Mouse (Mus musculus) CH12F3 (cell line): ENCODE measurements around the gene Hist1h4k.
"Not testable (repeated sequence)": the region's sequence is repeated elsewhere in the genome, so short reads cannot be mapped to it uniquely, and the experiment has no call there.

ENCODE experiments used
- in situ Hi-C: fragments of 300-500 bp; cut with MboI; formaldehyde crosslinking; loops from 2 replicates; pipeline ENCODE4 v1.14.3; 2020; ENCODE audit warnings: low sequenced_read_pairs

The Hist1h4k gene

DNA sequence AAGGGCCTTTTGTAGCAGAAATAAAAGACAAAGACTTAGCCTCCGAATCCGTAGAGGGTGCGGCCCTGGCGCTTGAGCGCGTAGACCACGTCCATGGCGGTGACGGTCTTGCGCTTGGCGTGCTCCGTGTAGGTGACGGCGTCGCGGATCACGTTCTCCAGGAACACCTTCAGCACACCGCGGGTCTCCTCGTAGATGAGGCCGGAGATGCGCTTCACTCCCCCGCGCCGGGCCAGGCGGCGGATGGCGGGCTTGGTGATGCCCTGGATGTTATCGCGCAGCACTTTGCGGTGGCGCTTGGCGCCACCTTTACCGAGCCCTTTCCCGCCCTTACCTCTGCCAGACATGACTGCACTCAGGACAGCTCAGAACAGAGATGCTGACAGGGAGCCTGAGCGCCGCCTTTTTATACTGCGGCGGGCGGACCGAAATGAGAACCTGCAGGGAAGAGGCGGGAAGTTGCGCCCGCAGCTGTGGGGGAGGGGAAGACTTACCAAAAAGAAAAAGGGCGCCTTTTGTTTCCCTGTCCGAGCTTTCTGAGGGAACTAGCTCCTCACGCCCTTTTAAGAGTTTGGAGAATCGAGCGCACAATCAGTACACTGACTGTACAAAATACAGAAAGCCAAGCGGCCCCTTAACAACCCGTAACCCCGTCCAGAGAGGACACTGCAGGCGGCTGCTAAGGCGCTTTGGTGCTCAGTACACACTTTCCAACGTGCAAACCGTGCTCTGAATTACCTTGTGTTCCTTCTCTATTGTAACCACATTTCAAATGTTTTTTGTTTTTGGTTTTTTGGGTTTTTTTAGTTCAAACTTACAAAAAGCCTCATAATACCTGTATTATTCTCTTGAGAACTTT lies at the start of gene Hist1h4k:
Gene Hist1h4k, minus strand, starts transcription at position 347 of the 859 bp plus-strand sequence.
- in situ Hi-C loops, result not testable (repeated sequence)

GRCm38 (mm10) chr13:21797163-21797562 lies 46.9 kb upstream of the Hist1h4k start:
- in situ Hi-C loops, result loop anchor here (25.0 kb wide), 1 partner anchor 1765 kb away; the partner anchor contains the start of genes Hist1h1d, Hist1h2ad, Hist1h2ae and Hist1h2bf

DNA sequence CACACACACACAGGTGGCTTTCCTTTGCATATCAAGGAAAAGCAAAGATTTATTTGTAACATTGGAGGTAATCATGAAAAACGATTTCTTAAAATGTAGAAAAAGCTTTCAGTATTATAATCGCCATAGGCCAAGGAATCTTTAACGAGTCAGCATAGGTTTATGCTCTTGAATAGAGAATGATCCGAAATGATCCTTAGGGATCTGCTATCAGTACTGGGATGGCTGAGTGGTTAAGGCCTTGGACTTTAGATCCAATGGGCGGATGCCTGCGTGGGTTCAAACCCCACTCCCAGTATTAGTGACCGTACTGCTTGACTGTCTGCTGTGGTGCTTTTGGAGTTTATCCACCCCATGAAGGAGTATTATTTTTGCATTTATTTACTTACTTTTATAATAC lies 45.3 kb upstream of the Hist1h4k start:
- in situ Hi-C loops, result loop anchor here (25.0 kb wide), 1 partner anchor 1767 kb away; the partner anchor contains the start of genes Hist1h1d, Hist1h2ad, Hist1h2ae and Hist1h2bf

DNA sequence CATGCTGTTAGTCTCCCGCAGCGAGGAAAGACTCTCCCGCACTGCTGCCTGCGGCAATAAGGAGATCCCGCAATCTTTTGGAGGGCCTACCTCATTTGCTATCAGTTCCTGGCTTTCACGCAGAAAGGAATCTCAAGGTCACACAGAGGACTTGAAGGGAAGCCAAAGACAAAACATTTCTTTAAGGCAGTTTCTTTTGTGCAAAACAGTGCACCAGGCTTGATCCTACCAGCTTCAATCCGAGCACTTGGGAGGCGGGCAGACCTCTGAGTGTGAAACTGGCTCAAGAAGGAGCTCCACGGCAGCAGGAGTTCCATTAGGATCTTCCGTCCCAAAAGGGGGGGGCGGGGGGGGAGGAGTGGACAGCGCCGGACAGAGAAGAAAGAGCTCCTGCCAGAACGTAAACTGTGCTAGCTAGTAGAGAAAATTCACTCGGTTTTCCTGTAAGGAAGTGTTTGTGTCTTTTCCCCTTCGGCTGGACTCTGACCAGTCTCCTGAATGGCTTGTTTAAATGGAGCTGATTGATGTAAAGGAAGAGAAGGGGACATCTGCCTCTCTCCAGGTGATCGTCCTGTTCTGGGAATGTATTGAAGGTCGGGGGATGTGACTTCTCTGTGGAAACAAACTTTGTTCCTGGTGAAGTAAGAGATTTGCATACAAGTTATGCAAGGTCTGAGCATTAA lies 40.4 kb upstream of the Hist1h4k start:
- in situ Hi-C loops, result loop anchor here (25.0 kb wide), 1 partner anchor 1772 kb away; the partner anchor contains the start of genes Hist1h1d, Hist1h2ad, Hist1h2ae and Hist1h2bf

DNA sequence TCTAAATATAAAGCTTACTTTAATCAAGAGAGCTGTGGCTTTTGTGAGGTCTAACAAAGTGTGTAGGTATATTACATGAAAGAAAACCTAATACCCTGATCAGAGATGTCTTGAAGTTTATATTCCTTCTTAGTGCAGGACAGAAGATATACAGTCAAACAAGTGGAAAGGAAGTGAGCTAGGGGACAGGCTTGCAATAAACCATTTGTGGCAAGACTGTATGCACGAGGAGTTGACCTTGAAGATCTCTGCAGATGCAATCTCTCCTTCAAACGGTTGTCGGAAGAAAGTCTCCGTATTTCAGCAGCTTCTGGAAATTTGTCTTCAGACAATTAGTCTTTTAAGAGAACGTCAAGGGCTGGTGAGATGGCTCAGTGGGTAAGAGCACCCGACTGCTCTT lies 39.6 kb upstream of the Hist1h4k start:
- in situ Hi-C loops, result loop anchor here (25.0 kb wide), 1 partner anchor 1772 kb away; the partner anchor contains the start of genes Hist1h1d, Hist1h2ad, Hist1h2ae and Hist1h2bf

DNA sequence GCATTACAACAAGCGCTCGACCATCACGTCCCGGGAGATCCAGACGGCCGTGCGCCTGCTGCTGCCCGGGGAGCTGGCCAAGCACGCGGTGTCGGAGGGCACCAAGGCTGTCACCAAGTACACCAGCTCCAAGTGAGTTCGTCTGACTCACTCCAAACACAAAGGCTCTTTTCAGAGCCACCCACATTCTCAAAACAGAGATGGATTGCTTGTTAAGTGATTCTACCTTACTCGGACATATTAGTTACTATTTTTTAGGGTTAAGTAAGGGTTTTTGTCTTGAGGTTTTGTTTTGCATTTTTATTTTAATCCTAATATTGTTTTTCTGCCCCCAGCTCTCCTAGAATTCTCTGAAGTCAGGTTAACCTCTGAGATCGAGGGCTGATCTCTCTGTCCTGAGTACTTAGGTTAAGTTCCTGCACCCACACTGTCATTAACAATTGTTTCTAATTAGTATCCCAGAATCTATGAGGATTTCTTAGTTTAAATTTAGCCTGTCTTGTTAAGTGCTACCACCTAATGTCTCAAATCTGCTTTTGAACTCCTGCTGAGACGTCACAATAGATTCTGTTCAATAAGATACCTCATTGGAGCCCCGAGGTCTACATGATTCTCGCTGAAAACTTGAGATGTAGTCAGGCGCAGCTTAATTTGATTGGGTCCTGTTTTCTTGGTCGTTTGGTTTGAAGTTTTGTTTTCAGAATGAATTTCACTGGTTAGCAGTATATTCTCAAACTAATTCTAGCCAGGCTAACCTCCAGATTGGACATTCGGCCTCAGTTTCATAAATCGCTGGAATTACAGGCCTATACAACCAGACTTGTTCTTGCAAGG lies 37.7 kb upstream of the Hist1h4k start:
- in situ Hi-C loops, result loop anchor here (25.0 kb wide), 1 partner anchor 1774 kb away; the partner anchor contains the start of genes Hist1h1d, Hist1h2ad, Hist1h2ae and Hist1h2bf

DNA sequence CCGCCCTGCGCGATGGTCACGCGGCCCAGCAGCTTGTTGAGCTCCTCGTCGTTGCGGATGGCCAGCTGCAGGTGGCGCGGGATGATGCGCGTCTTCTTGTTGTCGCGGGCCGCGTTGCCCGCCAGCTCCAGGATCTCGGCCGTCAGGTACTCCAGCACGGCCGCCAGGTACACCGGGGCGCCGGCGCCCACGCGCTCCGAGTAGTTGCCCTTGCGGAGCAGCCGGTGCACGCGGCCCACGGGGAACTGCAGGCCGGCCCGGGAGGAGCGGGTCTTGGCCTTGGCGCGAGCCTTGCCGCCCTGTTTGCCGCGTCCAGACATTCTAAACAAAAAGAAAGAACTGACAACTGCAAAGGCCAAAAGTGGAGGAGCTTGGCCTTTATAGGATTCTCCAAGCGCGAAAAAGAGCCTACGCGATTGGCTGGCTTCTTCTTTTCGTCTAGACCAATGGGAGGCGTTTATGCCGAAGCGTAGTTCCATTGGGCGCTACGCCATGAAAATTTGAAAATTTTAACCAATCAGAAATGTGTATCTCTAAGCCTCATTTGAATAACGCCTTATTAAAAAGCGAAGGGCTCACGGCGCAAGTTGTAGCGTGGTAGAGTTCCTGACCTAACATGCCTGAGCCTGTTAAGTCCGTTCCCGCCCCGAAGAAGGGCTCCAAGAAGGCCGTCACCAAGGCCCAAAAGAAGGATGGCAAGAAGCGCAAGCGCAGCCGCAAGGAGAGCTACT lies 36.8 kb upstream of the Hist1h4k start, which contains the start of the genes Hist1h2an and Hist1h2bp:
Gene Hist1h2an, minus strand, starts transcription at position 320 of the 731 bp plus-strand sequence.
Gene Hist1h2bp, plus strand, starts transcription at position 563 of the 731 bp plus-strand sequence.
- in situ Hi-C loops, result loop anchor here (25.0 kb wide), 1 partner anchor 1775 kb away; the partner anchor contains the start of genes Hist1h1d, Hist1h2ad, Hist1h2ae and Hist1h2bf

- in situ Hi-C loops, result loop anchor here (25.0 kb wide), 1 partner anchor 1776 kb away; the partner anchor contains the start of genes Hist1h1d, Hist1h2ad, Hist1h2ae and Hist1h2bf
Observed at GRCm38 (mm10) chr13:21786189-21786898, 36.0 kb upstream of the Hist1h4k start.

DNA sequence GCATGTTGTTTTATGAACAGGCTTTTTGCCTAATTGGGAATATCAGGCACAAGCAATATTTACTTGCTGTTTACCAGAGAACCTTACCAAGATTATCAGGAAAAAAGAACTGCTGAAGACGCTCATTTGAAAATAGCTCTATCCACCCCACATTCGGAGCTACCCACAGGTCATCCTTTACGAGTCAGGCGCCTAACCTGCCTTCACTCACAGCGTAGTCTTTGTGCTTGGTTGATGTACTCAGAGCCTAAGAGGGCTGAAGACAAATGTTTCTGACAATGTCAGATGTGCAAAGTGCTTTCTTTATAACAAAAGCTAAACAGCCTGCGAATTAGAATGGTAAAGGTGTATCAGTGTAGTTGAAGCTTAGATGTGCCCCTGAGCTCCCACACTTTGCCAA lies 34.0 kb upstream of the Hist1h4k start:
- in situ Hi-C loops, result loop anchor here (25.0 kb wide), 1 partner anchor 1778 kb away; the partner anchor contains the start of genes Hist1h1d, Hist1h2ad, Hist1h2ae and Hist1h2bf

DNA sequence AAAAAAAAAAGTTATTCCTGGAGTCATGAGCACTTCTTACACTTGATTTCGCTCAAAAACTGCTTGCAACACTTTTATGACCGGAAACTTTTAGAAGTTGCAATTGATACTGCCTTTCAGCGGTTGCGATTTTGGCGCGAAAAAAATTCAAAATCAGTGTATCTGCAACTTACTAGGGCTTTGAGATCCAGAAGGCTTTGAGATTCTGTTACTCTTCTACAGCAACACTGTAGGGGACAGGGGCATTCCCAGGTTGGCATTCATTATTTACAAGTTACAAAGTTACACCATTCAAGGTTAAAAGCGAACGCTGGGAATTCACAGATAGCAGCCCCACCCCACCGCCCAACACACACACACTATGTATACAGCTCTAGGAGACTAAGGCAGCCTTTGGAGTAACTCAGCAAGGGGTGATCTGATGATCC lies 33.4 kb upstream of the Hist1h4k start:
- in situ Hi-C loops, result loop anchor here (25.0 kb wide), 1 partner anchor 1779 kb away; the partner anchor contains the start of genes Hist1h1d, Hist1h2ad, Hist1h2ae and Hist1h2bf

DNA sequence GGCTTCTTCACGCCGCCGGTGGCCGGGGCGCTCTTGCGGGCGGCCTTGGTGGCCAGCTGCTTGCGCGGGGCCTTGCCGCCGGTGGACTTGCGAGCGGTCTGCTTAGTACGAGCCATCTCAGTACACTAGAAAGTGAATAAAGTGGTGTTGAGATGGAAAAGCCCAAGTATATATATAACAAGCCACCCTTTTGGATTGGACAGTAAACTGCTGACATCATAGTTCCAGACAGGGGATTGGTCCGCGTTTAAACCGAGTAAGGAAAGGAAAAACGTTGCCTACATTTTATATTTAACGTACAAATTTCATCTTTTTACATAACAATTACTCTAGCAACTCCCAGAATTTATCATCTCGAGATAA lies 32.9 kb upstream of the Hist1h4k start, which contains the start of gene Hist1h3i:
Gene Hist1h3i, minus strand, starts transcription at position 116 of the 363 bp plus-strand sequence.
- in situ Hi-C loops, result loop anchor here (25.0 kb wide), 1 partner anchor 1779 kb away; the partner anchor contains the start of genes Hist1h1d, Hist1h2ad, Hist1h2ae and Hist1h2bf

DNA sequence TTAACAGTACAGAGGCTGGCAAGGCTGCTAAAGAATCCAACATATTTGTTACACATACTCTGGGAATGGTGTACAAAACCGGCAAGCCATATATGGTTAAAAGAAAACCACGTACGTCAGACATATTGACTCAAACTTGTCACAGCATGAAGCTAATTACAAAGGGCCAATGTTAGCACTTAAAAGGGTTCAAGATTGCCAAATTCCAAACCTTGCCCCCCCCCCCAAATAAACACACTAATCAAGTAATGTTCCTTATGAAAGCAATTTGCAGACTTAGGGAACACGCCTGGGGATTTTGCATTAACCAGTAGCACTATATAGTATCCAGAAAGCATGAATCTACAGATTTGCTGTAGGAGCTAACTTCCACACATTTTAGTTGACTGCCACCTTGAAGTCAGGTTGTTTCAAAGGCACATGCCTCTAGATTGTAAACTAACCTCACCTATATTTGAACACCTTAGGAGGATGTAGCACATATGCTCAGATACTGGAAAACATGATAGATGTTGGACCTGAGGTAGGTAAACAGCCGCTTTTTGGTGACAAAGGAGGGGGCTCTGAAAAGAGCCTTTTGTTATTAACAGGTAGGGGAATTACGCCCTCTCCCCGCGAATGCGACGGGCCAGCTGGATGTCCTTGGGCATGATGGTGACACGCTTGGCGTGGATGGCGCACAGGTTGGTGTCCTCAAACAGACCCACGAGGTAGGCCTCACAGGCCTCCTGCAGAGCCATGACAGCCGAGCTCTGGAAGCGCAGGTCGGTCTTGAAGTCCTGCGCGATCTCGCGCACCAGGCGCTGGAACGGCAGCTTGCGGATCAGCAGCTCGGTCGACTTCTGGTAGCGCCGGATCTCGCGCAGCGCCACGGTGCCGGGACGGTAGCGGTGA lies 32.3 kb upstream of the Hist1h4k start:
- in situ Hi-C loops, result loop anchor here (25.0 kb wide), 1 partner anchor 1780 kb away; the partner anchor contains the start of genes Hist1h1d, Hist1h2ad, Hist1h2ae and Hist1h2bf

DNA sequence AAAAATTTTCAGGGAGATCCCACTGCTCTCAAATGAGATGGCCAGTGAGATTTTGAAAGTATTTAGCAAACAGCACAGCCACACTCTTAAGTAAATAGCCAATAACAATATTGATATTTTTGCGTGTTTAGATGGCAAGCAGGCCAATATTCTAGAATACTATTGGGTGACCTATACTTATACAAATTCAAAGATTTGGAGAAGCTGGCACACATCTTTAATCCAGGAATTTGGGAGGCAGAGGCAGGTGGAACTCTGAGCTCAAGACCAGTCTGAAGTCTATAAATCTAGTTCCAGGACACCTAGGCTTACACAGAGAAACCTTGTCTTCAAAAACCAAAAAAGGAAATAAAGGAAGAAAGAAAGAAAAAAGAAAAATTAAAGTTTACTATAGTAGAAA lies 31.3 kb upstream of the Hist1h4k start:
- in situ Hi-C loops, result loop anchor here (25.0 kb wide), 1 partner anchor 1781 kb away; the partner anchor contains the start of genes Hist1h1d, Hist1h2ad, Hist1h2ae and Hist1h2bf

DNA sequence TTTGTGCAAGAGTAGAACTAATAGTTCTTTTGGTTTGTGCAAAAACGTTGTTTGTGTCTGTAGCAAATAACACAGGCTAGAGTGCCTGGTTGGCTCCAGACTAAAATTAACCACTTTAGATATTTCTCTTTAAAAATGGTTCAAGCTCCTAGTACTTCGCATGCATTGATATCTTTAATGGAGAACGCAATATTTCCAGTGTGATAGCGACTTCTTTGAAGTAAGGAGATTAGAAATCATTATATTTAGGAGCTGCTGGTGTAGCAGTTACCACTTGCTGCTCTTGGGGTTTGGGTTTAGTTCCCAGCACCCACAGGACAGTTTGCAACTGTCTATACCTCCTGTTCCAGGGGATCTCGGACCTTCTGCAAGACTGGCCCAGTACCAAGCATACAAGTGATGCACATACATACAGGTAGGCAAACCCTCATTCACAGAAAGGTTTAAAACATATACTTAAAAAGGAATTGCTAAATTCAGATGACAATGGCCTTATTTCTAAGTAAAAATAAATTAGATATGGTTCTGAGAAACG lies 30.8 kb upstream of the Hist1h4k start:
- in situ Hi-C loops, result loop anchor here (25.0 kb wide), 1 partner anchor 1781 kb away; the partner anchor contains the start of genes Hist1h1d, Hist1h2ad, Hist1h2ae and Hist1h2bf

- in situ Hi-C loops, result loop anchor here (25.0 kb wide), 1 partner anchor 1782 kb away; the partner anchor contains the start of genes Hist1h1d, Hist1h2ad, Hist1h2ae and Hist1h2bf
Observed at GRCm38 (mm10) chr13:21779767-21780731, 29.7 kb upstream of the Hist1h4k start, which contains the start of gene Hist1h1b. Hist1h1b (minus strand) TSS chr13:21780625.
